Mouse (Mus musculus): ENCODE results near the gene Lgals7. TPM values are rescaled to one million over a fixed set of nuclear protein-coding genes. Genes with fewer than 3 reads are reported as not detected.

Gene Lgals7
- polyA plus RNA-seq, 1 experiment from 2014 or later: 1.0 TPM

DNA sequence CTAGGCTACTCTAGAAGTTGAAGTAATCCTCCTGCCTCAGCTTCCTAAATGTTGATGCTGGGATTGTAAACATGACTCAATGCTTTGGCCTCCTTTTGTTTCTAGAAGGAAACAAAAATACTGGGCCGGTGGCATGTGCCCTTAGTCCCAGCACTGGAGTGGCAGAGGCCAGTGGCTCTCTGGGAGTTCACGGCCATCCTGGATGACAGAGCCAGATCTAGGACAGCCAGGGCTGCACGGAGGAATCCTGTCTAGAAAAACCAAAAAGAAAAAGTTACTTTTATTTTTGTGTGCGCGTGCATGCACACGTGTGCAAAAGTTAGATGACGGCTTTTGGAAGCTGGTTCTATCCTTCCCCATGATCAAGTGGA is 37.3 kb upstream of the Lgals7 start:
- H3K27ac ChIP-seq (ENCODE audit: low read length): peak overlapping the region; percentile 96; the same call in 1 of the 2 replicates
- H3K4me3 ChIP-seq (ENCODE audit: low read length): peak overlapping the region; percentile 52; the same call in 1 of the 2 replicates
- no peak for ATAC-seq (ENCODE audit: low read depth)

DNA sequence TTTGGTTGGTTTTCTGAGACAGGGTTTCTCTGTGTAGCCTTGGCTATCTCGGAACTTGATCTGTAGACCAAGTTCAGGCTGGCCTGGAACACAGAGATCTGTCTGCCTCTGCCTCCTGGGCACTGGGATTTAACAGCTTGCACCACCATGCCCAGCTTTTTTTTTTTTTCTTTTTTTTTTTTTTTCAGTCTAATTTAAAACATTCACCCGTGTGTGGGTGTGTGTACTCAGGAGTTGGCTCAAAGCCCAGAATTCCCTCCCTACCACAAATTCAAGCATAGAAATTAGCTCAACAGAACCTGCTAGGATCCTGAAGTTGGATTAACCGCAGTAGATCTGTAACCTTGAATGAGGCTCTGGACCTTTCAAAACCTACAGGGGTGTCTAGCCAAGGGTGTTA is 36.3 kb upstream of the Lgals7 start:
- WGBS: 46% methylated on average over 3 of the region's 3 CpGs
- no peak for ATAC-seq (ENCODE audit: low read depth)
- H3K9me3 ChIP-seq (ENCODE audit: control insufficient read depth, low read length): 0 out of 2 replicates have a peak, but pooled peaks cover 2% of the 10 kb centered on the region
- no peaks in the 10 kb centered on the region for H3K27me3 ChIP-seq (ENCODE audit: control insufficient read depth, insufficient read depth, low read depth, low read length)
- H3K4me1 ChIP-seq (replicated peaks; ENCODE audit: control insufficient read depth, insufficient read depth, low read length): peaks cover 11% of the 10 kb centered on the region
- H3K4me3 ChIP-seq (ENCODE audit: low read length): no peak overlapping the region
- no peak overlapping the region for H3K27ac ChIP-seq (ENCODE audit: low read length)
- no peak overlapping the region for H3K4me2 ChIP-seq (ENCODE audit: low read depth, low read length)
- no peak overlapping the region for H3K9ac ChIP-seq (ENCODE audit: low read length)
- H3K36me3 ChIP-seq (ENCODE audit: control insufficient read depth, insufficient read depth, low read length): peaks cover 18% of the 10 kb centered on the region

More for the DNA sequence above, 37.3 kb upstream of the Lgals7 start:
- no peak overlapping the region for H3K9ac ChIP-seq (ENCODE audit: low read length)
- no peaks in the 10 kb centered on the region for H3K27me3 ChIP-seq (ENCODE audit: control insufficient read depth, insufficient read depth, low read depth, low read length)
- peaks cover 11% of the 10 kb centered on the region for H3K4me1 ChIP-seq (replicated peaks; ENCODE audit: control insufficient read depth, insufficient read depth, low read length)
- WGBS: 94% methylated on average over 7 of the region's 7 CpGs
- 0 out of 2 replicates have a peak, but pooled peaks cover 2% of the 10 kb centered on the region for H3K9me3 ChIP-seq (ENCODE audit: control insufficient read depth, low read length)
- H3K4me2 ChIP-seq (ENCODE audit: low read depth, low read length): no peak overlapping the region; the same call in 1 of the 2 replicates
- peaks cover 23% of the 10 kb centered on the region for H3K36me3 ChIP-seq (ENCODE audit: control insufficient read depth, insufficient read depth, low read length)

DNA sequence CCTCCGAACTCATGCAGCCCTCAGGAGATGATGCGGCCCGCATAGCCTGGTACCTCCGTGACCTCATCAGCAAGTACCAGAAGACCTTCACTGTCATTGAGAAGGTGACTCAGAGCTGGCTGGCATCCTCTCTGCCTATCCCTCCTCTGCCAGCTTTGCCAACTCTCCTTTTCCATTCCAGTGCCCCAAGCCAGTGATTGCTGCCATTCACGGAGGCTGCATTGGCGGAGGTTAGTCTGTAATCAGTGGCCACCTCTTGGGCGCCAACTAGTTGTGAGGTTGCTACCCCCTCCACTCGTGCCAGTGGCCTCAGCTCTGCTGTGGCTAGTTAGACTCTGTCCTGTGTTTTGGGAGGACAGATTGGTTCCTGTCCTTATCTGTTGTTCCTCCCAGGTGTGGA is 33.8 kb upstream of the Lgals7 start:
- Histone ChIP-seq H3K27ac (ENCODE audit: low read length) (no peak overlapping the region), H3K36me3 (ENCODE audit: control insufficient read depth, insufficient read depth, low read length) (peaks cover 12% of the 10 kb centered on the region), H3K27me3 (ENCODE audit: control insufficient read depth, insufficient read depth, low read depth, low read length) (no peaks in the 10 kb centered on the region), H3K4me2 (ENCODE audit: low read depth, low read length) (no peak overlapping the region), H3K9ac (ENCODE audit: low read length) (no peak overlapping the region), H3K9me3 (ENCODE audit: control insufficient read depth, low read length) (0 out of 2 replicates have a peak, but pooled peaks cover 2% of the 10 kb centered on the region), H3K4me1 (replicated peaks; ENCODE audit: control insufficient read depth, insufficient read depth, low read length) (peaks cover 3% of the 10 kb centered on the region; the same call in 1 of the 2 replicates), H3K4me3 (ENCODE audit: low read length) (no peak overlapping the region)
- 86% methylated on average over 8 of the region's 8 CpGs for WGBS
- ATAC-seq (ENCODE audit: low read depth): no peak

DNA sequence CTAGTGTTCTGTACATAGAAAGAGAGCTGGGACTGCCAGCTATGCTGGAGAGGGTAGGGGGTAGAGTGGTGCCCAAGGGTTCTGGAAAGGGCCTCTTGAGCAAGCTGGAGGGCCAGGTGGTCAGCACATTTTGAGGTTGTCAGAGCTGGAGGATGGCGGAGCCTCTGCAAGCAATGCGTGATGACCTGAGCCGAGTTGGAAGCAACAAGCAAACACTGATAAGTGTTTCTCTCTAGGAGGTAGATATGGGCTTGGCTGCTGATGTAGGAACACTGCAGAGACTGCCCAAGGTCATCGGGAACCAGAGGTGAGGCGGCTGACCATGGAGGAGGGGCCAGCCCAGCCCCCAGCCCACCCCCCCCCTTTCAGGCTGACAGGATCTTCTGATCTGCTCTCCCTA is 32.7 kb upstream of the Lgals7 start:
- H3K9me3 ChIP-seq (ENCODE audit: control insufficient read depth, low read length): 0 out of 2 replicates have a peak, but pooled peaks cover 2% of the 10 kb centered on the region
- H3K27ac ChIP-seq (ENCODE audit: low read length): no peak overlapping the region
- H3K4me1 ChIP-seq (replicated peaks; ENCODE audit: control insufficient read depth, insufficient read depth, low read length): peaks cover under 1% of the 10 kb centered on the region; the same call in 1 of the 2 replicates
- no peaks in the 10 kb centered on the region for H3K27me3 ChIP-seq (ENCODE audit: control insufficient read depth, insufficient read depth, low read depth, low read length)
- no peak for ATAC-seq (ENCODE audit: low read depth)
- H3K4me2 ChIP-seq (ENCODE audit: low read depth, low read length): no peak overlapping the region
- H3K9ac ChIP-seq (ENCODE audit: low read length): no peak overlapping the region
- peaks cover 12% of the 10 kb centered on the region for H3K36me3 ChIP-seq (ENCODE audit: control insufficient read depth, insufficient read depth, low read length)
- 64% methylated on average over 5 of the region's 5 CpGs for WGBS
- H3K4me3 ChIP-seq (ENCODE audit: low read length): no peak overlapping the region

DNA sequence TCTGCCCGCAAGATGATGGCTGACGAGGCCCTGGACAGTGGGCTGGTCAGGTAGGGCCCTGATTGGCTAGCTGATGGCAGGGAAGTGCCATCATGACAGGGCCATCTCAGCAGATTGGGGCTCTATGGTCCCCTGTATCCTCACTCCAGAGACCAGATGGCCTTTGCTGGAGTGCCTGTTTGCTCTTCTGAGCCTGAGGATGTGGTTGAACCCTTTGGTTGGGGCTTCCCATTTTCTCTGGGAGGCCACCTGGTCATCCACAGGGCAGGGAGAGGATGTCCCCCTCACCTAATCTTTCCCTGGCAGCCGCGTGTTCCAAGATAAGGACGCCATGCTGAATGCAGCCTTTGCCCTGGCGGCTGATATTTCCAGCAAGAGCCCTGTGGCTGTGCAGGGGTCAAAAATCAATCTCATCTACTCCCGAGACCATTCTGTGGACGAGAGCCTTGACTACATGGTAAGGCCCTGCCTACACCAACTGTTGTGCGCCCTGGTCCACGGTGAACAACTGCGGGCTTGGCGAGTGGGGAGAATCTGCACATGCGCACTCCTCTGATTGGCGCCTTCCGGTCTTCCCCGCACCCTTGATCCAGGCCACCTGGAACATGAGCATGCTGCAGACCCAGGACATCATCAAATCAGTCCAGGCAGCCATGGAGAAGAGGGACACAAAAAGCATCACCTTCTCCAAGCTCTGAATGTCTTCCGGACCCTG is 32.1 kb upstream of the Lgals7 start:
- peaks cover 12% of the 10 kb centered on the region for H3K36me3 ChIP-seq (ENCODE audit: control insufficient read depth, insufficient read depth, low read length)
- H3K4me3 ChIP-seq (ENCODE audit: low read length): no peak overlapping the region
- no peak overlapping the region for H3K9ac ChIP-seq (ENCODE audit: low read length)
- H3K27ac ChIP-seq (ENCODE audit: low read length): no peak overlapping the region
- no peaks in the 10 kb centered on the region for H3K4me1 ChIP-seq (replicated peaks; ENCODE audit: control insufficient read depth, insufficient read depth, low read length)
- 0 out of 2 replicates have a peak, but pooled peaks cover 2% of the 10 kb centered on the region for H3K9me3 ChIP-seq (ENCODE audit: control insufficient read depth, low read length)
- WGBS: 81% methylated on average over 17 of the region's 17 CpGs
- no peak overlapping the region for H3K4me2 ChIP-seq (ENCODE audit: low read depth, low read length)
- no peak for ATAC-seq (ENCODE audit: low read depth)
- no peaks in the 10 kb centered on the region for H3K27me3 ChIP-seq (ENCODE audit: control insufficient read depth, insufficient read depth, low read depth, low read length)

DNA sequence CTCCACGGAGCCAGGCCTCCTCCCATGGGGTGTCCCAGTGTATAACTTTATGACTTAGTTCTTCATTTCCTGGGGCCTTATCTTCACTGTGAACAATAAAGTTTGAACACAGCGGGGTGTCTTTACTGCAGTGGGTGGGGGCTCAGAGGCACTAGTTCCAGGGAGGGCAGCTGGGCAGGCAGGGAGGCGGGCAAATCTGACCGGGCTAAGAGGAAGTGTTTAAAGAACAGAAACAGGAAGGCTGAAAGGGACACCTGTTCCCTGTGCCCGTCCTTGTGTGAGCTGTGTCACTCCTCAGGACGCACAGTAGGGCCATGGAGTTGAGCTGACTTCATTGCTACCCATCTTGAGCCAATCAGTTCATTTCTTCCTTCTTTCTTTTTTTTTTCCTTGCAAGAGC is 31.5 kb upstream of the Lgals7 start:
- no peak overlapping the region for H3K27ac ChIP-seq (ENCODE audit: low read length)
- no peak for ATAC-seq (ENCODE audit: low read depth)
- WGBS: 47% methylated on average over 6 of the region's 6 CpGs
- H3K4me2 ChIP-seq (ENCODE audit: low read depth, low read length): no peak overlapping the region
- no peak overlapping the region for H3K9ac ChIP-seq (ENCODE audit: low read length)
- no peaks in the 10 kb centered on the region for H3K27me3 ChIP-seq (ENCODE audit: control insufficient read depth, insufficient read depth, low read depth, low read length)
- no peak overlapping the region for H3K4me3 ChIP-seq (ENCODE audit: low read length)
- H3K4me1 ChIP-seq (replicated peaks; ENCODE audit: control insufficient read depth, insufficient read depth, low read length): no peaks in the 10 kb centered on the region
- 0 out of 2 replicates have a peak, but pooled peaks cover 2% of the 10 kb centered on the region for H3K9me3 ChIP-seq (ENCODE audit: control insufficient read depth, low read length)
- H3K36me3 ChIP-seq (ENCODE audit: control insufficient read depth, insufficient read depth, low read length): peaks cover 12% of the 10 kb centered on the region

DNA sequence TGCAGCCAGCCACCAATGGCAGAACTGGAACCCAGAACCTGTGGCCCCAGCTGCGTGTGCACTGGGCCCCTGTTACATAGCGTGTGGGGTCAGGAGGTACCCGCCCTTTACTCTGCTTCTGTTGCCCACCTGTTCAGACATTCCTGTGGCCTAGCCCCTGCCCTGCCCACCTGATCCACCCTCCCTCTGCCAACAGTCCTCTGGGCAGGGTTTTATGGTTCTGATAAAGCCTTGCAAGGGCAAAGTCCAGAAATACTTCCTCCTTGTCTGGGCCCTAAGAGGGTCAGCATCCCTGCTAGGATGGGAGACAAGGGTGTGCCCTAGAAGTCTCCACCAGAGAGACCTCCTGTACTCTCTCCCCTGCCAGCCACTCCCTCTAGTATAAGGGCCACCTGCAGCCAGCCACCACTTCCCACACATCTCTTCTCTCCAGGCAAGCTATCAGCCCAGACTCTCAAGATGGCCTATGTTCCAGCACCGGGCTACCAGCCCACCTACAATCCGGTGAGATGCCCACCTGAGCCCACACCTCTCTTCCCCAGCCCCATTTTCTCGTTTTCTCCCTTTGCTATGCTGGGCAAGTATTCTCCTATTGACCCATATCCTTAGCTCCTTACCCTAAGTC is 29.8 kb upstream of the Lgals7 start, which contains the start of gene Lgals4:
Lgals4 (plus strand) TSS at position 132 of the 625 bp plus-strand sequence.
- Histone ChIP-seq H3K4me2 (ENCODE audit: low read depth, low read length) (no peak within 1 kb of the TSS), H3K27ac (ENCODE audit: low read length) (no peak within 1 kb of the TSS), H3K4me1 (replicated peaks; ENCODE audit: control insufficient read depth, insufficient read depth, low read length) (no peaks in the 10 kb centered on the region), H3K9ac (ENCODE audit: low read length) (no peak within 1 kb of the TSS), H3K27me3 (ENCODE audit: control insufficient read depth, insufficient read depth, low read depth, low read length) (no peaks in the 10 kb centered on the region), H3K9me3 (ENCODE audit: control insufficient read depth, low read length) (0 out of 2 replicates have a peak, but pooled peaks cover 2% of the 10 kb centered on the region), H3K36me3 (ENCODE audit: control insufficient read depth, insufficient read depth, low read length) (peaks cover 12% of the 10 kb centered on the region), H3K4me3 (ENCODE audit: low read length) (no peak within 1 kb of the TSS)
- ATAC-seq (ENCODE audit: low read depth): no peak
- 77% methylated on average over 6 of the region's 6 CpGs for WGBS

DNA sequence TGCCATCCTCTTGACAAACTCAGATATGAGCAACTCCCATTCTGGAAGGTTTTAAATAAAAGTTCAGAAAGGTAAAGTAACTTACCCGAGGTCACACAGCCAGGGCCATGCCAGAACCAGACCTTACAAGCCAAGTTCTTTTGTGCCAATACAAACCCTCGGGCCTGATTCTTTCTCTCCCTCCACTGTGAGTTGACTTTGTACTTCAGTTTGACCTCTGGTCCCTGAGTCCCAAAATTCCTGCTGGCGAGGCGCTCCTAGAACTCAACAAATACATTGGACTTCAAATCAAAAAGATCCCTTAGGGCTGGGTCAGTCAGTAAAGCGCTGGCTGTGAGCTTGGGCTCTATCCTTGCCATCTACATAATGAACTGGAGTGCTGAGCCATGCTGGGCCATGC is 26.7 kb upstream of the Lgals7 start:
- no peak overlapping the region for H3K4me3 ChIP-seq (ENCODE audit: low read length)
- no peak for ATAC-seq (ENCODE audit: low read depth)
- no peaks in the 10 kb centered on the region for H3K9me3 ChIP-seq (ENCODE audit: control insufficient read depth, low read length)
- 72% methylated on average over 5 of the region's 5 CpGs for WGBS
- no peak overlapping the region for H3K4me2 ChIP-seq (ENCODE audit: low read depth, low read length)
- no peak overlapping the region for H3K27ac ChIP-seq (ENCODE audit: low read length)
- 0 out of 2 replicates have a peak, but pooled peaks cover under 1% of the 10 kb centered on the region for H3K36me3 ChIP-seq (ENCODE audit: control insufficient read depth, insufficient read depth, low read length)
- H3K27me3 ChIP-seq (ENCODE audit: control insufficient read depth, insufficient read depth, low read depth, low read length): no peaks in the 10 kb centered on the region
- no peaks in the 10 kb centered on the region for H3K4me1 ChIP-seq (replicated peaks; ENCODE audit: control insufficient read depth, insufficient read depth, low read length)
- no peak overlapping the region for H3K9ac ChIP-seq (ENCODE audit: low read length)

DNA sequence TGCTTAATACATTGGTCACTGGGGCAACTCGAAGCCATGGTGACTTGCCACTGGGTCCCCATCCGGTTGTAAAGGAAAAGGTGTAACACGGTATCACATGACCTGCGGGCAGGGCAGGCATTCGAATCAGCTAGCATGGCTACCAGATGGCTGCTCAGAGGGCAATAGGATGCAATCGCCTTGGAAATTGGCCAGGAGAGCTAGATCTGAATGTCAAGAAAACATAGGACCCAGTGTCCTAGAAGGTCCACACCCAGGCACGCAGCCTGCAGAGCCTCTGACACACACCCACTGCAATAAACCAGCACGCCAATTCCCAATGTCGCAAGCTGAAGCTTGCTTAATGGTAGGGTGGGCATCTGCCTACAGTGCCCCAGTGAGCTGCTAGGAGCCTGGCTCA is 25.3 kb upstream of the Lgals7 start:
- Histone ChIP-seq H3K9me3 (ENCODE audit: control insufficient read depth, low read length) (no peaks in the 10 kb centered on the region), H3K4me2 (ENCODE audit: low read depth, low read length) (no peak overlapping the region), H3K36me3 (ENCODE audit: control insufficient read depth, insufficient read depth, low read length) (no peaks in the 10 kb centered on the region), H3K4me3 (ENCODE audit: low read length) (no peak overlapping the region), H3K4me1 (replicated peaks; ENCODE audit: control insufficient read depth, insufficient read depth, low read length) (no peaks in the 10 kb centered on the region), H3K9ac (ENCODE audit: low read length) (no peak overlapping the region), H3K27ac (ENCODE audit: low read length) (no peak overlapping the region), H3K27me3 (ENCODE audit: control insufficient read depth, insufficient read depth, low read depth, low read length) (no peaks in the 10 kb centered on the region)
- 71% methylated on average over 9 of the region's 9 CpGs for WGBS
- ATAC-seq (ENCODE audit: low read depth): no peak
